Mouse (Mus musculus): Measurements from ENCODE around the gene Pfn3. TPM values are rescaled to one million over a fixed set of nuclear protein-coding genes. Genes with fewer than 3 reads are reported as not detected.

The Pfn3 gene
- polyA plus RNA-seq, 1 experiment from 2014 or later: not detected

DNA sequence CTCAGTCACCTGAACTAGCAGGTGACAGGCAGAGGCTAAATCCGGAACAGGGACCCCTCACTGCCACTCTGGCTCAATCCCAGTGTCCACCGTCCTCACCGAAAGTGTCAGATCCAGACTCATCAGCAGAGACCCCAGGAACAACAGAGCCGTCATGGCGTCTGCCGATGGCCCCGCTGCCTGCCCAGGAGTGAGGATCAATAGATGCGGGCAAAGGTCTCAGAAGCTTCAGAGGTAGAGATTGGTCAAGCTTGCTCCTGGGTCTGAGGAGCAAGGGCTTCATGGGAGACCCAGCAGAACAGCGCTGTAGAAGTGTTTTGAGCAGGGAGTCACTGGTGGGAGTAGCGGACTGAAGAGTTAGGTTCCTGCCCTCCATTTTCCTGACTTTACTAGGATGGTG, 11.6 kb upstream of the Pfn3 start, which contains the start of gene F12:
Gene F12, minus strand, starts transcription at position 181 of the 400 bp plus-strand sequence.
- WGBS: 89% methylated on average over 10 of the region's 10 CpGs
- H3K27ac ChIP-seq: no peak within 1 kb of the TSS
- H3K9ac ChIP-seq: no peak within 1 kb of the TSS
- no peaks in the 10 kb centered on the region for H3K9me3 ChIP-seq
- ATAC-seq (ENCODE audit: insufficient number of reproducible peaks, insufficient read depth, low FRiP score, low TSS enrichment): no peak
- H3K4me1 ChIP-seq: peaks cover 2% of the 10 kb centered on the region; the same call in 1 of the 2 replicates
- H3K4me3 ChIP-seq: no peak within 1 kb of the TSS
- peaks cover 13% of the 10 kb centered on the region for H3K27me3 ChIP-seq
- H3K4me2 ChIP-seq (replicated peaks): no peak within 1 kb of the TSS
- no peaks in the 10 kb centered on the region for H3K36me3 ChIP-seq

- peaks cover 19% of the 10 kb centered on the region; the same call in 1 of the 2 replicates for H3K4me1 ChIP-seq
- peak overlapping the region; percentile 5 for H3K4me3 ChIP-seq
- H3K27ac ChIP-seq: no peak overlapping the region
- no peaks in the 10 kb centered on the region for H3K9me3 ChIP-seq
- peak overlapping the region; percentile 40 for H3K4me2 ChIP-seq (replicated peaks)
- H3K27me3 ChIP-seq: peaks cover 50% of the 10 kb centered on the region
- no peaks in the 10 kb centered on the region for H3K36me3 ChIP-seq
- WGBS: 11% methylated on average over 35 of the region's 35 CpGs
- H3K9ac ChIP-seq: peak overlapping the region; percentile 15; the same call in 1 of the 2 replicates
- ATAC-seq (ENCODE audit: insufficient number of reproducible peaks, insufficient read depth, low FRiP score, low TSS enrichment): no peak
These were observed 6.1 kb upstream of the Pfn3 start for GRCm38 (mm10) chr13:55420933-55421800.

GRCm38 (mm10) chr13:55420018-55420932, 5.2 kb upstream of the Pfn3 start:
- no peak overlapping the region for H3K27ac ChIP-seq
- no peaks in the 10 kb centered on the region for H3K36me3 ChIP-seq
- no peak for ATAC-seq (ENCODE audit: insufficient number of reproducible peaks, insufficient read depth, low FRiP score, low TSS enrichment)
- peaks cover 19% of the 10 kb centered on the region; the same call in 1 of the 2 replicates for H3K4me1 ChIP-seq
- 29% methylated on average over 51 of the region's 51 CpGs for WGBS
- H3K9ac ChIP-seq: no peak overlapping the region
- H3K27me3 ChIP-seq: peaks cover 50% of the 10 kb centered on the region
- H3K4me2 ChIP-seq (replicated peaks): peak overlapping the region; percentile 40
- H3K4me3 ChIP-seq: peak overlapping the region; percentile 5; the same call in 1 of the 2 replicates
- no peaks in the 10 kb centered on the region for H3K9me3 ChIP-seq

GRCm38 (mm10) chr13:55419142-55419541, 4.1 kb upstream of the Pfn3 start:
- no peaks in the 10 kb centered on the region for H3K9me3 ChIP-seq
- 74% methylated on average over 5 of the region's 5 CpGs for WGBS
- no peak overlapping the region for H3K27ac ChIP-seq
- H3K4me1 ChIP-seq: peaks cover 21% of the 10 kb centered on the region
- H3K4me3 ChIP-seq: no peak overlapping the region
- no peaks in the 10 kb centered on the region for H3K36me3 ChIP-seq
- ATAC-seq (ENCODE audit: insufficient number of reproducible peaks, insufficient read depth, low FRiP score, low TSS enrichment): no peak
- peaks cover 60% of the 10 kb centered on the region for H3K27me3 ChIP-seq
- H3K4me2 ChIP-seq (replicated peaks): no peak overlapping the region
- no peak overlapping the region for H3K9ac ChIP-seq

DNA sequence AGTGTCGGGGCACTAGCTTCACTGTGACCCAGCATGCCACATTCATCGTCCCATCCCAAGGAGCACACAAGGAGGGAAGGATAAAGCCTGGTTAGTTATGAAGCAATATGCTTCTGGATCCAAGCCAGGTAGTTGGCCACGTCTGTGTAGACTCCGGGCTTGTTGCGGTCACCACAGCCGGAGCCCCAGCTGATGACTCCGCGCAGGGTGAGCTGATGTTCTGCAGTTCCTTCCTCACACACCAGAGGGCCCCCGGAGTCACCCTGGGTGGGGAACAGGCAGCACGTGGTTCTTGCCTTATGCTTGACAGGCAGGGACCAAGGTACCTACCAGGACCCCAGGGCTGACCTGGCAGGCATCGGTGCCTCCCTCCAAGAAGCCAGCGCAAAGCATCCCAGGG, 3.0 kb upstream of the Pfn3 start:
- Histone ChIP-seq H3K4me3 (no peak overlapping the region), H3K27ac (no peak overlapping the region), H3K4me1 (peaks cover 21% of the 10 kb centered on the region), H3K9ac (no peak overlapping the region), H3K4me2 (replicated peaks) (peak overlapping the region; percentile 10; the same call in 1 of the 2 replicates), H3K36me3 (no peaks in the 10 kb centered on the region), H3K9me3 (no peaks in the 10 kb centered on the region), H3K27me3 (peaks cover 71% of the 10 kb centered on the region)
- no peak for ATAC-seq (ENCODE audit: insufficient number of reproducible peaks, insufficient read depth, low FRiP score, low TSS enrichment)
- 12% methylated on average over 12 of the region's 12 CpGs for WGBS

GRCm38 (mm10) chr13:55413333-55413732, 1.7 kb downstream of the Pfn3 start:
- no peak for ATAC-seq (ENCODE audit: insufficient number of reproducible peaks, insufficient read depth, low FRiP score, low TSS enrichment)
- peaks cover 6% of the 10 kb centered on the region; the same call in 1 of the 2 replicates for H3K4me1 ChIP-seq
- H3K36me3 ChIP-seq: no peaks in the 10 kb centered on the region
- no peaks in the 10 kb centered on the region for H3K9me3 ChIP-seq
- H3K27ac ChIP-seq: no peak overlapping the region
- H3K27me3 ChIP-seq: peaks cover 36% of the 10 kb centered on the region
- no peak overlapping the region for H3K4me3 ChIP-seq
- H3K9ac ChIP-seq: no peak overlapping the region
- no peak overlapping the region for H3K4me2 ChIP-seq (replicated peaks)
- WGBS: 76% methylated on average over 12 of the region's 12 CpGs

DNA sequence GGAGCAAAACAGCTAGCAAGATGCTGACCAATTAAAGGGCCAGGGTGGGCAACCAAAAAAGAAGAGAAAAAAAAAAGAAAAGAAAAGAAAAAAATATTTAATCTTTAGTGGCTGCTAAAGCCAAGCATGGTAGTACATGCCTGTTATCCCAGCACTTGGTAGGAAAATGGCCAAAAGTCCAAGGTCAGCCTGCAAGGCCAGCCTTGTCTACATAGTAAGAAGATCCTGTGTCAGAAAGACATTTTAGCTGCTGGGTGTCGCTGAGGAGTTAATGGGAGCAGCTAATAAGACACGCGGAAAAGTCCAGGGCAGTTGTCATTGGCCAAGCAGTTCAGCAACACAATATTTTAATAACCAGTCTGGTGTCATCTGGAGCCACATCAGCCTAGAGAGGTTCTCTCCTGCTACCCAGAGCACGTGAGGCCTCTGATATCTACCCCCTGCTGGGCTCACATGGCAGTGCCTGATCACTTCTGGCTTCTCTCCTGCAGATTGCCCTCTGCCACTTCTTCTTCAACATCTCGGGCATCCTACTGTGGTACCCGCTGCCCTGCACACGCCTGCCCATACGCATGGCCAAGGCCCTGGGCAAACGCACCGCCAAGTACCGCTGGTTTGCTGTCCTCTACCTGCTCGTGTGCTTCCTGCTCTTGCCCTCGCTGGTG, 2.3 kb downstream of the Pfn3 start:
- ATAC-seq (ENCODE audit: insufficient number of reproducible peaks, insufficient read depth, low FRiP score, low TSS enrichment): no peak
- no peaks in the 10 kb centered on the region for H3K9me3 ChIP-seq
- 76% methylated on average over 13 of the region's 13 CpGs for WGBS
- H3K36me3 ChIP-seq: no peaks in the 10 kb centered on the region
- no peak overlapping the region for H3K4me2 ChIP-seq (replicated peaks)
- peaks cover 32% of the 10 kb centered on the region for H3K27me3 ChIP-seq
- H3K4me3 ChIP-seq: no peak overlapping the region
- no peak overlapping the region for H3K9ac ChIP-seq
- peaks cover 3% of the 10 kb centered on the region; the same call in 1 of the 2 replicates for H3K4me1 ChIP-seq
- no peak overlapping the region for H3K27ac ChIP-seq

DNA sequence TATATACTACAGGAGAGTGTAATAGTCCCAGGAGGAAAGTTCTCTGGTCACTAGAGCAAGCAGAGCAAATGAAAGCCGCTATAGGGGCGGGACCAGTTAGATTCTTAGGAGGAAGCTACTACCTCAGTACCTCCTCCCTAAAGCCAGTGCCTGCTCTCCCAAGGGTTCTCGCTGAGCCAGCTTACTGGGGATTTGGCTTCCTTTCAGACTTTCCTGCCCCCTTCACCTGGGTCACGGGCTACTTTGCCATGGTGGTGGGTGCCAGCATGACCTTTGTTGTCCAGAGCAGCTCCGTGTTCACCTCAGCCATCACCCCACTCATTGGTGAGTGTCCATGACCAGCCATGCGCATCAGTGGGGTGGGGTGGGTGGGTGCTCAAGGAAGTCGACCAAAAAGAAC, 3.2 kb downstream of the Pfn3 start:
- Histone ChIP-seq H3K27ac (no peak overlapping the region), H3K9me3 (no peaks in the 10 kb centered on the region), H3K27me3 (peaks cover 28% of the 10 kb centered on the region), H3K4me2 (replicated peaks) (no peak overlapping the region), H3K4me3 (no peak overlapping the region), H3K9ac (no peak overlapping the region), H3K4me1 (peaks cover 2% of the 10 kb centered on the region; the same call in 1 of the 2 replicates), H3K36me3 (no peaks in the 10 kb centered on the region)
- WGBS: 76% methylated on average over 7 of the region's 7 CpGs
- no peak for ATAC-seq (ENCODE audit: insufficient number of reproducible peaks, insufficient read depth, low FRiP score, low TSS enrichment)

- Histone ChIP-seq H3K4me1 (no peaks in the 10 kb centered on the region), H3K4me3 (no peak overlapping the region), H3K9ac (no peak overlapping the region), H3K9me3 (no peaks in the 10 kb centered on the region), H3K4me2 (replicated peaks) (no peak overlapping the region), H3K27ac (no peak overlapping the region), H3K36me3 (no peaks in the 10 kb centered on the region), H3K27me3 (peaks cover 13% of the 10 kb centered on the region)
- 86% methylated on average over 19 of the region's 19 CpGs for WGBS
- no peak for ATAC-seq (ENCODE audit: insufficient number of reproducible peaks, insufficient read depth, low FRiP score, low TSS enrichment)
These were observed 6.4 kb downstream of the Pfn3 start for GRCm38 (mm10) chr13:55408546-55409120.

GRCm38 (mm10) chr13:55407341-55407740, 7.7 kb downstream of the Pfn3 start:
- Histone ChIP-seq H3K4me3 (no peak overlapping the region), H3K9me3 (no peaks in the 10 kb centered on the region), H3K27ac (no peak overlapping the region), H3K9ac (no peak overlapping the region), H3K4me2 (replicated peaks) (no peak overlapping the region), H3K36me3 (no peaks in the 10 kb centered on the region), H3K27me3 (0 out of 2 replicates have a peak, but pooled peaks cover 3% of the 10 kb centered on the region), H3K4me1 (no peaks in the 10 kb centered on the region)
- no peak for ATAC-seq (ENCODE audit: insufficient number of reproducible peaks, insufficient read depth, low FRiP score, low TSS enrichment)
- 87% methylated on average over 4 of the region's 4 CpGs for WGBS

Data from embryonic facial prominence, embryonic 12.5 days (tissue).